1 mouse cellular context compared by ENCODE assay signal in the genomic region with DNA sequence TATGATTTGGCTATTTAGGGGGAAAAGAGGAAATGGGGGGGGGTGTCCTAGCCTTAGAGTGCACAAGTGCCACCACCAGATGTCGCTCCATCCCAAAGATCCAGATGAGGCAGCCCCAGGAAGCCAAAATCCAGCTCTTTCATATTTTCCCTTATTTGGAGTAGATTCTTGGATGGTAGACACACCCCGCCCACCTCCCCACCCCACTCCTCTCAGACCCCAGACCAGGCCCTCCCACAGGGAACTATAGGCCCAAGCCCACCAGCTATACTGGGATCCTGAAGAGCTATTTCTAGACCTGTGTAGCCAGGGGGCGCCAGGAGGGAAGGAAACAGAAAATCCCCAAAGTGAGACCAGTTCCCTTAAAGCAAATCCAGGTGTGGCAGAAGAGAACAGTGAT.
A peak's percentile ranks its signal among the peaks of the same experiment; 100 is the strongest.
TF ChIP-seq lines count a peak whose summit lies in the region.

No protein-coding gene starts in this region.

TF ChIP-seq in myocyte, 11 proteins besides CTCF, POLR2A, EP300 and RAD21:
- TF ChIP-seq MYOG (IDR thresholded peaks at IDR 0.05; ENCODE audit: control insufficient read depth in 1 of 3, insufficient read depth in 1 of 3, insufficient read length in 2 of 3, low read depth in 2 of 3) (no peak), SRF (IDR thresholded peaks at IDR 0.05; ENCODE audit: control insufficient read depth, insufficient read length, low read depth) (peak; percentile 66)
